Mouse (Mus musculus): ENCODE data around the gene Ldlrad3.

GRCm38 (mm10) chr2:101965515-101965914, 220.7 kb downstream of the Ldlrad3 start:
- TF ChIP-seq POLR2A (IDR thresholded peaks at IDR 0.05; ENCODE audit: low read depth, low read length) = no peak
- no peak for TF ChIP-seq CTCF (IDR thresholded peaks at IDR 0.05; ENCODE audit: extremely low read depth, insufficient read length, insufficient replicate concordance, low read depth, low read length)
